Mouse (Mus musculus): ENCODE data around the gene Jhy. TPM values are rescaled to one million over a fixed set of nuclear protein-coding genes. Genes with fewer than 3 reads are reported as not detected.

Jhy gene
- polyA plus RNA-seq (2012; rRNA removed): not detected in 2 replicates

GRCm38 (mm10) chr9:40963586-40964417 is at the start of gene Jhy:
Jhy (minus strand) TSS chr9:40964118.

GRCm38 (mm10) chr9:41004415-41004814 is 40.5 kb upstream of the Jhy start, which contains the start of gene Crtam:
Crtam (minus strand) TSS chr9:41004628.

GRCm38 (mm10) chr9:40873556-40874470 is 90.1 kb downstream of the Jhy start, which contains the start of gene Bsx:
Bsx (plus strand) TSS chr9:40874127.

Other genes starting within 250 kb of the Jhy start
- 605 and 658 TPM in 2 replicates for gene Hspa8, start 163.1 kb downstream of the Jhy start, polyA plus RNA-seq (2012; rRNA removed)
- gene Bsx, start 90.0 kb downstream of the Jhy start, polyA plus RNA-seq (2012; rRNA removed): not detected in 2 replicates
- 0.01 TPM in 1 of 2 replicates, not detected in the other for gene Crtam, start 40.5 kb upstream of the Jhy start, polyA plus RNA-seq (2012; rRNA removed)
- 0.41 and 1.3 TPM in 2 replicates for gene Ubash3b, start 197.6 kb upstream of the Jhy start, polyA plus RNA-seq (2012; rRNA removed)

Data from stomach, adult 2 months (tissue).